Mouse (Mus musculus) liver, embryonic 13.5 days (tissue): ENCODE results near the gene Olfr572. TPM values are rescaled to one million over a fixed set of nuclear protein-coding genes. Genes with fewer than 3 reads are reported as not detected.

ENCODE experiments used
- ATAC-seq: fragments of 200-750 bp; cut with Nextera tagmentation; 2 replicates; pipeline ENCODE4 v1.8.0; 2017; ENCODE audit warnings: low read depth, mild to moderate bottlenecking, moderate number of reproducible peaks, moderate library complexity
- DNase-seq: peaks from one replicate; pipeline ENCODE4 v3.0.0; 2022
- H3K27ac ChIP-seq: fragments of 300-500 bp; sonication (generic); 2 replicates; pipeline ENCODE4 v1.5.1; 2015; ENCODE audit warnings: moderate library complexity, mild to moderate bottlenecking, inconsistent platforms
- H3K27me3 ChIP-seq: fragments of 300-500 bp; sonication (generic); 2 replicates; pipeline ENCODE4 v1.6.1; 2015; ENCODE audit warnings: mild to moderate bottlenecking, inconsistent platforms
- H3K36me3 ChIP-seq: fragments of 300-500 bp; sonication (generic); 2 replicates; pipeline ENCODE4 v1.6.1; 2015; ENCODE audit warnings: mild to moderate bottlenecking, inconsistent platforms
- H3K4me1 ChIP-seq: fragments of 300-500 bp; sonication (generic); replicated peaks from 2 replicates; pipeline ENCODE4 v1.6.1; 2015; ENCODE audit warnings: inconsistent platforms
- H3K4me2 ChIP-seq: fragments of 300-500 bp; sonication (generic); 2 replicates; pipeline ENCODE4 v1.6.1; 2015; ENCODE audit warnings: inconsistent platforms, mild to moderate bottlenecking, moderate library complexity
- H3K4me3 ChIP-seq: fragments of 300-500 bp; sonication (generic); replicated peaks from 2 replicates; pipeline ENCODE4 v1.5.1; 2015; ENCODE audit warnings: mild to moderate bottlenecking, inconsistent platforms
- H3K9ac ChIP-seq: fragments of 300-500 bp; sonication (generic); 2 replicates; pipeline ENCODE4 v1.6.1; 2015; ENCODE audit warnings: mild to moderate bottlenecking, inconsistent platforms
- H3K9me3 ChIP-seq: fragments of 300-500 bp; sonication (generic); replicated peaks from 2 replicates; pipeline ENCODE4 v1.6.1; 2016; ENCODE audit warnings: inconsistent platforms
- WGBS: fragments of 180-500 bp; shearing (Covaris S2); methylation state at CpG from one replicate; pipeline ENCODE4 v1.1.7; 2015; ENCODE audit not compliant: insufficient replicate concordance; 5-methylcytosine and 5-hydroxymethylcytosine counted together
- polyA plus RNA-seq: library from polyadenylated mRNA; unstranded; fragments of >200 nt; fragmentation: Nextera tagmentation; extraction: Ambion mirVana; gene quantifications from 2 replicates; pipeline ENCODE4 v1.2.1, GENCODE M21; 2015

Gene Olfr572
- not detected in 2 replicates for polyA plus RNA-seq

DNA sequence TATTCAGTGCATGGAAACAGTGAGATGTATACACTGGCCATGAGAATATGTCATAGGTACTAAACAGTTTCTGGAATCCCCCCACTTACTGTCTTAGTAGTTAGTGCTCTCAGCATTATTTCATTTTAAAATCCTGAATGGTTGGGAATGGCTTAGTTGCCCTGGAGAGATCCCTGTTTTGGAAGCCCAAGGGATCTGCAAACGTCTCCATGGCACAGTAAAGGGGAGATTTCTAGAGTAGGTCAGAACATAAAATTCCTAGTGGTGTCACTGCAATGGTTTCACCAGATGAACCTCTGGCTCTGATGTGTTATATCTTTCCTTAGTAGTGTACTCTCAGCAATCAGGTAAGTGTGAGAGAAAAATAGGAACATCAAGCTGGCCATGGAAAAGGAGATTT lies at the start of gene Olfr572:
Gene Olfr572 (plus strand): TSS at position 301 of the 400 bp plus-strand sequence.
- no peak within 1 kb of the TSS for H3K27ac ChIP-seq
- no peak within 1 kb of the TSS for H3K9ac ChIP-seq
- no peak within 1 kb of the TSS for H3K4me3 ChIP-seq
- ATAC-seq (no peak), DNase-seq (no peak)
- no peaks in the 10 kb centered on the region for H3K9me3 ChIP-seq
- H3K36me3 ChIP-seq = no peaks in the 10 kb centered on the region
- no peaks in the 10 kb centered on the region for H3K27me3 ChIP-seq
- no peak within 1 kb of the TSS for H3K4me2 ChIP-seq
- H3K4me1 ChIP-seq = no peaks in the 10 kb centered on the region
- 31% methylated on average over 1 of the region's 1 CpGs for WGBS

DNA sequence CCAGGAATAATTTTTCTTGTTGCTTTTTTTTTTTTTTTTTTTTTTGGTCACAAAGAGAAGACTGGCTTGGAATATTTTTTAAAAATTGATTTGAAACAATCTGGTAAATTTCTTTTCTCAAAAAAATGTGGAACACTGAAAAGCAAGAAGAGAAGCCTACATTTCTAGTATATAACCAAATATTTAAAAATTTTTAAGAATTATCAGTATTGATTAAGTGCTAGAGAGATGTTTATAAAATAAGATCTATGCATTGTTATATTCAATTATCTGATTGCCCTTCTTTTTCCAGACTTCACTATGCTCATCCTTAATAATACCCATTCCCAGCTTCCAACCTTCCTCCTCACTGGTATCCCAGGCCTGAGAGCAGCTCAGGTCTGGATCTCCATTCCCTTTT lies 47.4 kb upstream of the Olfr572 start, which contains the start of gene Olfr568:
Gene Olfr568 (plus strand): TSS at position 301 of the 400 bp plus-strand sequence.
- ATAC-seq (no peak), DNase-seq (no peak)
- Histone ChIP-seq H3K9ac (no peak within 1 kb of the TSS), H3K4me2 (no peak within 1 kb of the TSS), H3K9me3 (no peaks in the 10 kb centered on the region), H3K4me3 (no peak within 1 kb of the TSS), H3K36me3 (no peaks in the 10 kb centered on the region), H3K27ac (no peak within 1 kb of the TSS), H3K4me1 (no peaks in the 10 kb centered on the region), H3K27me3 (no peaks in the 10 kb centered on the region)

DNA sequence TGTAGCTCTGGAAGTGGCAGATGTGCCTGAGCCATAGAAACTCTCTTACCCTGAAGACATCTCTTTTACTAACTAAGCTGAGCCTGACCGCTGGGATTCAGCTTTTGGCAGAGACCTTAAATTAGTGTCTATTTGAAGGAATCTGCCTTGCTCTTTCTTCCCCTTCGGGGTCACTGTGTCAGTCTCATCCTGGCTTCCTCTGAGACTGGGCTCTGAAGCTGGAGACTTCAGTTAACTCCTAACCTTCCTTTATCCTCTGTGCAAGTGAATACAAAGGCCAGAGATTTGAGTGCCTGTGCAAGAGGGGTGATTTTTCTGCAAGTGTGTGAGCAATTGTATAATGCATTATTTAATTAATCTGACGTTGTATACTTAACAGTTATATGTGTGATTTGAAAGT lies 33.4 kb upstream of the Olfr572 start, which contains the start of gene Olfr569:
Gene Olfr569 (minus strand): TSS at position 101 of the 400 bp plus-strand sequence.
- H3K4me1 ChIP-seq = no peaks in the 10 kb centered on the region
- H3K4me3 ChIP-seq = no peak within 1 kb of the TSS
- DNase-seq = no peak
- H3K27ac ChIP-seq = no peak within 1 kb of the TSS
- H3K27me3 ChIP-seq = no peaks in the 10 kb centered on the region
- ATAC-seq = no peak
- no peak within 1 kb of the TSS for H3K4me2 ChIP-seq
- no peaks in the 10 kb centered on the region for H3K9me3 ChIP-seq
- H3K36me3 ChIP-seq = no peaks in the 10 kb centered on the region
- H3K9ac ChIP-seq = no peak within 1 kb of the TSS
- WGBS = 51% methylated on average over 3 of the region's 3 CpGs

- Histone ChIP-seq H3K27me3 (no peaks in the 10 kb centered on the region), H3K4me1 (no peaks in the 10 kb centered on the region), H3K36me3 (no peaks in the 10 kb centered on the region), H3K4me3 (no peak overlapping the region), H3K4me2 (no peak overlapping the region), H3K9ac (no peak overlapping the region), H3K9me3 (no peaks in the 10 kb centered on the region), H3K27ac (no peak overlapping the region)
- WGBS = 17% methylated on average over 1 of the region's 1 CpGs
- DNase-seq (no peak), ATAC-seq (no peak)
Observed at GRCm38 (mm10) chr7:102915261-102915660, 8.9 kb upstream of the Olfr572 start.

DNA sequence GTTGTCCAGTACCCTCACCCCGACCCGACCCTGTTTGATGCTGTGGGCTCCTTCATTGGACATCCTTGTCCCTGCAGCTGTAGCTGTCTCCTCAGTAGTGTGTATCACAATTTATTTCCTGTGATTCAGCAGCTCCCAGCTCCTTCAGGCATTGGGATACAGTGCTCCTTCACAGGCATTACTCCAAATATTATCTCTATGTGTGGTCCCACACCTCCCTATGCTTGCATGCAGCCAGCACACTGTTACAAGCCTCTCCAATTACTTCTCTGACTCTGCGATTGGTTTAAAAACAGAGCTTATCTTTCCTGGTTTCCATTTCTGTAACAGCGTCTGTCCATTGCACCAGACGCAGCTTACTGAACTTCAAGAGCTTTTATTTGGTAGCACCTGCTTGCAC lies 7.8 kb upstream of the Olfr572 start:
- Histone ChIP-seq H3K9me3 (no peaks in the 10 kb centered on the region), H3K4me2 (no peak overlapping the region), H3K9ac (no peak overlapping the region), H3K27me3 (no peaks in the 10 kb centered on the region), H3K4me3 (no peak overlapping the region), H3K27ac (no peak overlapping the region), H3K36me3 (no peaks in the 10 kb centered on the region), H3K4me1 (no peaks in the 10 kb centered on the region)
- 46% methylated on average over 5 of the region's 5 CpGs for whole genome bisulfite sequencing
- no peak for DNase-seq
- no peak for ATAC-seq

- H3K9ac ChIP-seq = no peak within 1 kb of the TSS
- H3K27ac ChIP-seq = no peak within 1 kb of the TSS
- WGBS = 49% methylated on average over 4 of the region's 4 CpGs
- no peaks in the 10 kb centered on the region for H3K27me3 ChIP-seq
- H3K36me3 ChIP-seq = no peaks in the 10 kb centered on the region
- ATAC-seq = no peak
- DNase-seq = no peak
- no peaks in the 10 kb centered on the region for H3K4me1 ChIP-seq
- no peaks in the 10 kb centered on the region for H3K9me3 ChIP-seq
- no peak within 1 kb of the TSS for H3K4me3 ChIP-seq
- H3K4me2 ChIP-seq = no peak within 1 kb of the TSS
Observed at GRCm38 (mm10) chr7:102917032-102917875, 7.0 kb upstream of the Olfr572 start, which contains the start of gene Olfr571. Gene Olfr571 (minus strand): TSS chr7:102917536.

DNA sequence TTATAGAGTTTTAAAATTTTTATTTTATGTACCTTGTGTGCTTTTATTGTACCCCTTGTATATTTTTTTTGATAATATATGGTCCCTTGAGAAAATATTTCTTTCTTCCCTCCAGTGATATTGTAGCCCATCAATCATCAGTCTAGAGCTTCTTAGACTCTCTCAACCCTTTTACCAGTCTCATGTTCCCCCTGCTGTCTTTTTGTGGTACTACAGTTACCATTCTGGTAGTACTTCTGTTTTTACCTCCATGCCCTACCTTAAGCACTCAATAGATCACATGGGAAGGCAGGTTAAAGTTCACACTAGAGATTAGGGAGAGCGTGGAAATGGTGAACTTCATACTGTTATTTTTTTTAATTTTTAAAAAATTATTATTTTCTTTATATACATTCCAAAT lies 4.6 kb upstream of the Olfr572 start:
- no peaks in the 10 kb centered on the region for H3K27me3 ChIP-seq
- WGBS = 3% methylated on average over 1 of the region's 1 CpGs
- peak; percentile 5 for DNase-seq
- H3K4me1 ChIP-seq = no peaks in the 10 kb centered on the region
- H3K4me3 ChIP-seq = no peak overlapping the region
- no peaks in the 10 kb centered on the region for H3K36me3 ChIP-seq
- no peak; the same call in 1 of the 2 replicates for ATAC-seq
- no peak overlapping the region for H3K4me2 ChIP-seq
- no peak overlapping the region for H3K9ac ChIP-seq
- H3K27ac ChIP-seq = no peak overlapping the region
- no peaks in the 10 kb centered on the region for H3K9me3 ChIP-seq

DNA sequence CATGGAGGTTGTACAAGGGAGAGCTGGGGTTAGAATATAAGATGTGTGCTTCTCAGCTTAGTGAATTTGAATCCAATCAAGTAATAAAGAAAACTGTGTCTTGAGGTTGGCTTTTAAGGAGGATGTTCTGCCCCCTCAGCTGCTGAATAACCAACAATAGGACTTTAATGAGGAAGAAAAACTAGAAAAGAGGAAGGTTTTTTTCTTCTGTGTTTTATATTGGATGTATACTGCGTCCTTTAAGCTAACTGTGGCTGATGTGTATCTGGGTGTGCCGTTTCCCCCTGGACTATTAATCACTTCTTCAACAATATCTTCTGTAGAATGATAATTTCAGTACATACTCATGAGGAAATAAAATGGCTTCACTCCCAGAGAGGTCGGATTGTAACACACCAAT lies 2.9 kb downstream of the Olfr572 start:
- DNase-seq (no peak), ATAC-seq (no peak)
- no peak overlapping the region for H3K27ac ChIP-seq
- H3K27me3 ChIP-seq = no peaks in the 10 kb centered on the region
- no peak overlapping the region for H3K9ac ChIP-seq
- H3K9me3 ChIP-seq = no peaks in the 10 kb centered on the region
- no peaks in the 10 kb centered on the region for H3K36me3 ChIP-seq
- no peak overlapping the region for H3K4me2 ChIP-seq
- 38% methylated on average over 3 of the region's 3 CpGs for WGBS
- no peak overlapping the region for H3K4me3 ChIP-seq
- H3K4me1 ChIP-seq = no peaks in the 10 kb centered on the region

DNA sequence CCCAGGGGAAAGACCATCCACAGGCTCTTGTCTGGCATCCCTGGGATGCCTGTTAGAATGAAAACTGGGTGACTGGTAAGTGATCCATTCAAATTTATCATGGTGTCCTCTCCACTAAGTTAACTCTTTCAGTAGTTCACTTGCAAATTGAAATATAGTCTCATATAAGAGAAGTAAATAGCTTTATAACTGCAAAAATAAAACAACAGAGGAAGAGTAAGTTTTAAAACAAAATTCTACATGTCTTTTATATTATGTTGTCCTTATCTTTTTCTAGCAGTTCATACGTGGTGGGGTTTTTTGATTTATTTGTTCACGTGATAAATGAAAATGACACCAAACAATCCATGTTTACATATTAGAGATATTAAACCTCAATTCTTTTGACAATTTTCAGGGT lies 18.3 kb downstream of the Olfr572 start, which contains the start of gene Olfr573-ps1:
Gene Olfr573-ps1 (minus strand): TSS at position 101 of the 400 bp plus-strand sequence.
- no peaks in the 10 kb centered on the region for H3K9me3 ChIP-seq
- no peaks in the 10 kb centered on the region for H3K27me3 ChIP-seq
- peaks cover 3% of the 10 kb centered on the region; the same call in 1 of the 2 replicates for H3K4me1 ChIP-seq
- no peak within 1 kb of the TSS for H3K9ac ChIP-seq
- no peak within 1 kb of the TSS for H3K27ac ChIP-seq
- H3K36me3 ChIP-seq = no peaks in the 10 kb centered on the region
- H3K4me2 ChIP-seq = no peak within 1 kb of the TSS
- ATAC-seq (no peak), DNase-seq (no peak)
- H3K4me3 ChIP-seq = no peak within 1 kb of the TSS
- 69% methylated on average over 2 of the region's 2 CpGs for whole genome bisulfite sequencing

DNA sequence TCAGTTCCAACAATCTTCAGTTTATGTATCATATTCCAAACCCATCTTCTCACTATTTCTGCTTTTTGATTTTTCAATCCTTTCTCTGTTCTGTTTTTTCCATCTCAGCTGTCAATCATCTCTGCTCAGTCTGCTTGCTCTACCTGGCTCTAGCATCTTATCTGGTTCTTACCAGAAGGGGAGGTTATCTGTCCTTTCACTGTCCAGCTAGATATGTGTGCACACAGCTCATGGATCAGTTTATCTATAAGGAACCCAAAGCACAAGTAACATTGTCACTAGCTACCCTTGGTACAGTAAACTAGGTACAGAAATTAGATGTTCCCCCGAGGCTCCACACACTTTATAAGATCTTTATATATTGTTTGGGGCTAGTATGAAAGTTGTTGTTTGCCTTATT lies 19.2 kb downstream of the Olfr572 start:
- peak; percentile 90 for ATAC-seq
- Histone ChIP-seq H3K4me1 (peaks cover 3% of the 10 kb centered on the region; the same call in 1 of the 2 replicates), H3K4me3 (no peak overlapping the region), H3K9ac (no peak overlapping the region), H3K36me3 (no peaks in the 10 kb centered on the region), H3K9me3 (no peaks in the 10 kb centered on the region), H3K27me3 (no peaks in the 10 kb centered on the region), H3K27ac (no peak overlapping the region), H3K4me2 (no peak overlapping the region)
- 46% methylated on average over 1 of the region's 1 CpGs for WGBS
- no peak for DNase-seq

GRCm38 (mm10) chr7:102948167-102948566 lies 24.0 kb downstream of the Olfr572 start, which contains the start of gene Olfr574:
Gene Olfr574 (plus strand): TSS chr7:102948467.
- H3K36me3 ChIP-seq = no peaks in the 10 kb centered on the region
- H3K4me2 ChIP-seq = no peak within 1 kb of the TSS
- WGBS = 83% methylated on average over 1 of the region's 1 CpGs
- no peak within 1 kb of the TSS for H3K27ac ChIP-seq
- no peak within 1 kb of the TSS for H3K9ac ChIP-seq
- DNase-seq (no peak), ATAC-seq (no peak)
- no peaks in the 10 kb centered on the region for H3K27me3 ChIP-seq
- no peaks in the 10 kb centered on the region for H3K9me3 ChIP-seq
- H3K4me3 ChIP-seq = no peak within 1 kb of the TSS
- peaks cover 3% of the 10 kb centered on the region; the same call in 1 of the 2 replicates for H3K4me1 ChIP-seq

DNA sequence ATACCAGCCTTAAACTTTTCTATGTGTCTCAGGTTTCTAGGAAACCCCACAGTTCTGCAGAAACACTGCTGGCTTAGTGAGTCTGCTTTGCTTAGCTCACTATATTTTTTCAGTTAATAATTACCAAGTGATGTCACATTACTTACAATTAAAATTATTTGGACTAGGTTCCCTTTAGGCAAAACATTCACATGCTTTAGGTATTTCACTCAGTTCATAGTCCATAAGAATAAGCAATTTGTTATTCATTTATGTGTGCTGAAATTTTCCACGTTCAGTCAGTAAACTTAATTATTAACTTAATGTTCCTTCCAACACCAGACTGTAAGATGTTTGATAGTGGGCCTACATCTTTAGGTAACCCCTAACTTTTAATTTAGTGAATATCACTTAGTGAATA lies 26.5 kb downstream of the Olfr572 start:
- Histone ChIP-seq H3K9ac (no peak overlapping the region), H3K4me2 (no peak overlapping the region), H3K27me3 (no peaks in the 10 kb centered on the region), H3K27ac (no peak overlapping the region), H3K4me1 (no peaks in the 10 kb centered on the region), H3K36me3 (no peaks in the 10 kb centered on the region), H3K9me3 (no peaks in the 10 kb centered on the region), H3K4me3 (no peak overlapping the region)
- no peak for DNase-seq
- no peak for ATAC-seq
- 25% methylated on average over 1 of the region's 1 CpGs for WGBS
